Mouse (Mus musculus): Measurements from ENCODE around the gene F13b.

DNA sequence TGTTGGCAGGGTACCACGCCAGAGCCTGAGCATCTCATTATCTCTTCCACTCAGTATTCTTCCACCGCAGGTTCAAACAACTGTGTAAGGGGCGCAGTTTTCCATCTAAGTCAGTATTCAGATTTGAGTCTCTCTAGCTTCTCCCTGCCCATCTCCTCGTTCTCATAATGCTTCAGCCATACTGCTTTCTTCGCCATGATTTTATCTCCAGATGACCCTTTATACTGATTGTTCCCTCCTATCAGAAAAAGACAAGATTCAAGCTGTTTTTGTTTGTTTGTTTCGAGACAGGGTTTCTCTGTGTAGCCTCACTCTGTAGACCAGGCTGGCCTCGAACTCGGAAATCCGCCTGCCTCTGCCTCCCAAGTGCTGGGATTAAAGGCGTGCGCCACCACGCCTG, 13.1 kb downstream of the F13b start:
- no peak for TF ChIP-seq POLR2A (IDR thresholded peaks at IDR 0.05; ENCODE audit: insufficient read depth, low read length)
- TF ChIP-seq EP300 (IDR thresholded peaks at IDR 0.05; ENCODE audit: insufficient read depth, low read depth, low read length), result no peak
